Mouse (Mus musculus) stomach, postnatal 0 days (tissue): ENCODE data around the gene Iqschfp.

Experiments
- CTCF ChIP-seq: IDR thresholded peaks from 2 replicates; pipeline ENCODE4 v1.5.1; 2016; ENCODE audit warnings: antibody characterized with exemption, low read depth, mild to moderate bottlenecking, moderate library complexity
- EP300 ChIP-seq: optimal IDR thresholded peaks from 2 replicates; pipeline ENCODE3; 2016; ENCODE audit warnings: antibody characterized with exemption

DNA sequence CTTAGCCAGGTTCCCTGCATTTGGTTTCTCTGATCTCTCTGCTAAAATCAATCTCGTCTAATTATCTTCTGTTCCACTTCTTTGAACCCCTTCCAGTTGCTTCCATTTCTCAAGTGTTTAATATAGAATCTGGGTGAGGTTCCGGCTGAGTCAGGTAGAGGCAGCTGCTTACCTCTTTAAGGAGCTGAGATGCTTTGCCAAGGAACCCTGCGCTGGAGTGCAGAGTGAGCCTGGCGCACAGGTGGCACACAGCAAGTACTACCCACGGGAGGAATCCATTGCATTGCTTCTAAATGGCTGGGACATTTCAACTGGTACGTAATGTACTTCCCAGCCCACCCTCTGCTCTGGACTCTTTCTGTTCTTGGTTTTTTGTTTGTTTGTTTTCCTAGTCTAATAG, 587.2 kb downstream of the Iqschfp start:
- TF ChIP-seq CTCF: no peak
- no peak for TF ChIP-seq EP300
